Mouse (Mus musculus) erythroblast, embryonic 14.5 days (primary cell): ENCODE results near the gene Foxg1.

Source experiments
- GATA1 ChIP-seq: IDR thresholded peaks from 2 replicates; pipeline ENCODE4 v1.6.1; 2012; ENCODE audit warnings: low read length, inconsistent platforms, mixed read lengths
- TAL1 ChIP-seq: IDR thresholded peaks from 3 replicates; pipeline ENCODE4 v1.6.1; 2012; ENCODE audit warnings: low read length, inconsistent platforms, mixed read lengths

GRCm38 (mm10) chr12:49417963-49418362 lies 35.5 kb downstream of the Foxg1 start:
- TF ChIP-seq GATA1 (no peak), TAL1 (no peak)
